Mouse (Mus musculus): ENCODE results near the gene Luzp1. TPM values are rescaled to one million over a fixed set of nuclear protein-coding genes. Genes with fewer than 3 reads are reported as not detected.

Gene Luzp1
- polyA plus RNA-seq, 1 experiment from 2014 or later: 146 TPM

- H3K9me3 ChIP-seq (replicated peaks): no peaks in the 10 kb centered on the region
- no peak overlapping the region for H3K9ac ChIP-seq
- H3K4me2 ChIP-seq: peak overlapping the region; percentile 90
- H3K27me3 ChIP-seq: peaks cover 22% of the 10 kb centered on the region
- H3K27ac ChIP-seq: 0 out of 2 replicates have a peak overlapping the region, but pooled peaks have one; percentile 5
- no peak for ATAC-seq (replicated peaks; ENCODE audit: low FRiP score)
- peak overlapping the region; percentile 64 for H3K4me3 ChIP-seq (replicated peaks)
- peaks cover 39% of the 10 kb centered on the region for H3K4me1 ChIP-seq
- H3K36me3 ChIP-seq: no peaks in the 10 kb centered on the region
- WGBS: 20% methylated on average over 9 of the region's 9 CpGs
Observed at GRCm38 (mm10) chr4:136463436-136463835, 6.1 kb upstream of the Luzp1 start.

- Histone ChIP-seq H3K27me3 (peaks cover 18% of the 10 kb centered on the region), H3K9ac (no peak overlapping the region), H3K4me1 (peaks cover 52% of the 10 kb centered on the region), H3K9me3 (replicated peaks) (no peaks in the 10 kb centered on the region), H3K36me3 (no peaks in the 10 kb centered on the region), H3K4me2 (no peak overlapping the region), H3K4me3 (replicated peaks) (no peak overlapping the region), H3K27ac (peak overlapping the region; percentile 76)
- no peak for ATAC-seq (replicated peaks; ENCODE audit: low FRiP score)
- WGBS: 39% methylated on average over 4 of the region's 4 CpGs
Observed at GRCm38 (mm10) chr4:136466226-136466625, 3.3 kb upstream of the Luzp1 start.

- H3K4me2 ChIP-seq: peak overlapping the region; percentile 65
Observed at GRCm38 (mm10) chr4:136468553-136469327, 821 bp upstream of the Luzp1 start.

GRCm38 (mm10) chr4:136469941-136470346, 383 bp downstream of the Luzp1 start:
- Histone ChIP-seq H3K36me3 (no peaks in the 10 kb centered on the region), H3K4me1 (peaks cover 48% of the 10 kb centered on the region), H3K27me3 (no peaks in the 10 kb centered on the region), H3K9ac (peak overlapping the region; percentile 95), H3K27ac (peak overlapping the region; percentile 98), H3K9me3 (replicated peaks) (no peaks in the 10 kb centered on the region), H3K4me2 (peak overlapping the region; percentile 65), H3K4me3 (replicated peaks) (peak overlapping the region; percentile 72)
- under 1% methylated on average over 37 of the region's 55 CpGs for WGBS
- peak; percentile 87 for ATAC-seq (replicated peaks; ENCODE audit: low FRiP score)

More at GRCm38 (mm10) chr4:136468553-136469327, 821 bp upstream of the Luzp1 start:
- H3K27ac ChIP-seq: peak overlapping the region; percentile 98; the same call in 1 of the 2 replicates
- WGBS: 74% methylated on average over 14 of the region's 14 CpGs
- no peaks in the 10 kb centered on the region for H3K9me3 ChIP-seq (replicated peaks)
- no peak overlapping the region for H3K9ac ChIP-seq
- H3K4me1 ChIP-seq: peaks cover 49% of the 10 kb centered on the region
- peak overlapping the region; percentile 72; the same call in 1 of the 2 replicates for H3K4me3 ChIP-seq (replicated peaks)
- ATAC-seq (replicated peaks; ENCODE audit: low FRiP score): 0 out of 2 replicates have a peak, but pooled peaks have one; percentile 3
- peaks cover 7% of the 10 kb centered on the region; the same call in 1 of the 2 replicates for H3K27me3 ChIP-seq
- H3K36me3 ChIP-seq: no peaks in the 10 kb centered on the region

GRCm38 (mm10) chr4:136470347-136471071, 948 bp downstream of the Luzp1 start:
- peak; percentile 19; the same call in 1 of the 2 replicates for ATAC-seq (replicated peaks; ENCODE audit: low FRiP score)
- H3K27me3 ChIP-seq: no peaks in the 10 kb centered on the region
- peak overlapping the region; percentile 72 for H3K4me3 ChIP-seq (replicated peaks)
- H3K9me3 ChIP-seq (replicated peaks): no peaks in the 10 kb centered on the region
- H3K27ac ChIP-seq: peak overlapping the region; percentile 98
- peaks cover 44% of the 10 kb centered on the region for H3K4me1 ChIP-seq
- H3K9ac ChIP-seq: peak overlapping the region; percentile 95
- WGBS: under 1% methylated on average over 58 of the region's 58 CpGs
- peak overlapping the region; percentile 65 for H3K4me2 ChIP-seq
- H3K36me3 ChIP-seq: no peaks in the 10 kb centered on the region

GRCm38 (mm10) chr4:136476692-136477091, 7.1 kb downstream of the Luzp1 start:
- H3K36me3 ChIP-seq: no peaks in the 10 kb centered on the region
- no peak overlapping the region for H3K4me2 ChIP-seq
- WGBS: 96% methylated on average over 1 of the region's 1 CpGs
- H3K9ac ChIP-seq: no peak overlapping the region
- H3K9me3 ChIP-seq (replicated peaks): no peaks in the 10 kb centered on the region
- H3K4me3 ChIP-seq (replicated peaks): no peak overlapping the region
- H3K27ac ChIP-seq: no peak overlapping the region
- H3K4me1 ChIP-seq: peaks cover 18% of the 10 kb centered on the region
- H3K27me3 ChIP-seq: no peaks in the 10 kb centered on the region
- no peak for ATAC-seq (replicated peaks; ENCODE audit: low FRiP score)

- ATAC-seq (replicated peaks; ENCODE audit: low FRiP score): no peak
- no peaks in the 10 kb centered on the region for H3K9me3 ChIP-seq (replicated peaks)
- WGBS: 86% methylated on average over 2 of the region's 2 CpGs
Observed at GRCm38 (mm10) chr4:136486549-136486948, 17.0 kb downstream of the Luzp1 start.

GRCm38 (mm10) chr4:136495993-136496392, 26.4 kb downstream of the Luzp1 start:
- Histone ChIP-seq H3K36me3 (no peaks in the 10 kb centered on the region), H3K9ac (no peak overlapping the region), H3K4me3 (replicated peaks) (no peak overlapping the region), H3K4me2 (no peak overlapping the region), H3K9me3 (replicated peaks) (no peaks in the 10 kb centered on the region), H3K27me3 (no peaks in the 10 kb centered on the region), H3K4me1 (no peaks in the 10 kb centered on the region; the same call in 1 of the 2 replicates), H3K27ac (no peak overlapping the region)
- ATAC-seq (replicated peaks; ENCODE audit: low FRiP score): no peak

More at GRCm38 (mm10) chr4:136486549-136486948, 17.0 kb downstream of the Luzp1 start:
- no peak overlapping the region for H3K9ac ChIP-seq
- no peaks in the 10 kb centered on the region for H3K36me3 ChIP-seq
- no peaks in the 10 kb centered on the region for H3K27me3 ChIP-seq
- H3K27ac ChIP-seq: no peak overlapping the region
- no peaks in the 10 kb centered on the region for H3K4me1 ChIP-seq
- no peak overlapping the region for H3K4me2 ChIP-seq
- no peak overlapping the region for H3K4me3 ChIP-seq (replicated peaks)

- H3K9me3 ChIP-seq (replicated peaks): no peaks in the 10 kb centered on the region
- H3K27me3 ChIP-seq: no peaks in the 10 kb centered on the region
- no peak for ATAC-seq (replicated peaks; ENCODE audit: low FRiP score)
- 41% methylated on average over 2 of the region's 2 CpGs for WGBS
- H3K27ac ChIP-seq: no peak overlapping the region
- H3K36me3 ChIP-seq: no peaks in the 10 kb centered on the region
- no peak overlapping the region for H3K4me2 ChIP-seq
- no peak overlapping the region for H3K9ac ChIP-seq
- 0 out of 2 replicates have a peak, but pooled peaks cover 5% of the 10 kb centered on the region for H3K4me1 ChIP-seq
- no peak overlapping the region for H3K4me3 ChIP-seq (replicated peaks)
Observed at GRCm38 (mm10) chr4:136505426-136506215, 36.1 kb downstream of the Luzp1 start.

GRCm38 (mm10) chr4:136509857-136510256, 40.3 kb downstream of the Luzp1 start:
- Histone ChIP-seq H3K4me1 (peaks cover 26% of the 10 kb centered on the region), H3K36me3 (no peaks in the 10 kb centered on the region), H3K27ac (no peak overlapping the region), H3K9me3 (replicated peaks) (no peaks in the 10 kb centered on the region), H3K4me3 (replicated peaks) (no peak overlapping the region), H3K27me3 (no peaks in the 10 kb centered on the region), H3K9ac (no peak overlapping the region), H3K4me2 (no peak overlapping the region)
- ATAC-seq (replicated peaks; ENCODE audit: low FRiP score): no peak
- 73% methylated on average over 1 of the region's 1 CpGs for WGBS

- 47% methylated on average over 4 of the region's 4 CpGs for WGBS
- no peak for ATAC-seq (replicated peaks; ENCODE audit: low FRiP score)
- Histone ChIP-seq H3K4me3 (replicated peaks) (no peak overlapping the region), H3K9ac (no peak overlapping the region), H3K27ac (no peak overlapping the region), H3K36me3 (no peaks in the 10 kb centered on the region), H3K4me2 (no peak overlapping the region), H3K9me3 (replicated peaks) (no peaks in the 10 kb centered on the region), H3K4me1 (peaks cover 25% of the 10 kb centered on the region), H3K27me3 (no peaks in the 10 kb centered on the region)
Observed at GRCm38 (mm10) chr4:136511708-136512107, 42.1 kb downstream of the Luzp1 start.
